Mouse (Mus musculus): Measurements from ENCODE around the gene Tbx21.

Tbx21 gene

DNA sequence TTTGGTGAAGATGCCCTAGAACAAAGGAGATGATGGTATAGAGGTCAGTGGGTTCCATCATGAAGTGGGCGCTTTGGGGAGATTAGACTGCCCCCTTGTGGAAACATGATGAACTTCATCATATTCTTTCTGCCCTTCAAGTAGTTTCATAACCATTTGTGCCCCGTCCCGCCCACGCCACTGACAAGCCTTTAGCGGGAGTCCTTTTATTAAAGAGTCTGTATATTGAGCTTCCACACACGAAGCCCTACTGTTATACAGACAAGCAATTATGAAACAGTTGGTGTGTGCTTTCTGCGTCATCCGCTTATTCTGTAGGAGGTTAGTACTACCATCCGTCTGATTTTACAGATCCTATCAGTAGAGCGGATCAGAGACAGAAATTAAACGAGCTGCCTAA, 32.2 kb downstream of the Tbx21 start:
- peak; percentile 55 for DNase-seq

DNA sequence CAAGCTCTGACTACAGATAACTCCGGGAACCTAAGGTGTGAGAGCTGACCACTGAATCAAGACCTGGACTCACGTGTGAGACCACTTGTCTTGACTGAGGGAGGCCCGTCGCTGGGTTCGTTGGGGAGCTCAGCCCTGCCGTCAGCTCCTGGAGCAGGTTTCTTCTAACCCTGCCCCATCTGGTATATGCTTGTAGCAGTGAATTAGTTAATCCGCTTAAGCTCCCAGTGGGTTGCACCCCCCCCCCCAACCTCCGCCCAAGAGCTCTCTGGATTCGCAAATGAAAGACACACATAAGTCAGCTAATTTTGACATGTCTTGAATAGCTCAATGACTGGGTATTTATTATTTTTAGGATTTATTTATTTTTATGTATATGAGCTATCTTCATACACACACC, 34.8 kb downstream of the Tbx21 start:
- no peak for DNase-seq

DNA sequence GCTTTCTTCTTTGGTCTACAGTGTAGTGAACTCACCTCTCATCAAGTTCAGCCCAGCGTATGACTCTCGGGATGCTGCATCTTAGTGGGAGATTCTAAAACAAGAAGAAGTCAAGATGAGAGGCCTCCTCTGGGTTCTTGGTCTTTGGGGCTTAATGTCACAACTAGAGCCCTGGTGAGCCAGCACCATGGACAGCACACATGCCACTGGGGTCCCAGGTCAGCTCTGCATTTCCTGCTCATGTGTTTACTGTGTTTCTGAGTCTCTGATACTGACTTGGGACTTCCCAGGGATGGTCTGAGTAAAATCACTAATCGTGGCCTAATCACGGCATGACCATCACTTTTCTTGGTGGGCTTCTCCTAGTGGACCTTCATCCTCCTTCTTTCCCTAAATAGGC, 36.4 kb downstream of the Tbx21 start:
- DNase-seq, result no peak

DNA sequence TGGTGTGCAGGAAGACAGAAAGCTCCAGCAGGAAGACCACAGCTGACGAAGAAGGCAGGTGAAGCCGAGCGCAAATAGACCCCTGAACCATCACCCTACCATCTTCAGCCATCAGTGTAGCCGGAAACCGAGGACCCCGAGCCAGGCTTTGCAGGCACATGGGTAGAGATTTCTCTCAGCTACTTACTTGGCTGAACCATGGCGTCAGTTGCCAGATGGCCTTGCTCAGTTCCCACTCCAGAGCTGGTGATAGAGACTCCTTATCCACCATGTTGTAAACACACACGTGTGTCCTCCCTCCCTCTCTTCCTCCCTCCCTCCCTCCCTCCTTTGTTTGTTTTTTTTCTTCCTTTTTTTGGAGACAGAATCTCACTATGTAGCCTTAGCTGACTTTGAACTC, 40.9 kb downstream of the Tbx21 start:
- DNase-seq, result no peak

DNA sequence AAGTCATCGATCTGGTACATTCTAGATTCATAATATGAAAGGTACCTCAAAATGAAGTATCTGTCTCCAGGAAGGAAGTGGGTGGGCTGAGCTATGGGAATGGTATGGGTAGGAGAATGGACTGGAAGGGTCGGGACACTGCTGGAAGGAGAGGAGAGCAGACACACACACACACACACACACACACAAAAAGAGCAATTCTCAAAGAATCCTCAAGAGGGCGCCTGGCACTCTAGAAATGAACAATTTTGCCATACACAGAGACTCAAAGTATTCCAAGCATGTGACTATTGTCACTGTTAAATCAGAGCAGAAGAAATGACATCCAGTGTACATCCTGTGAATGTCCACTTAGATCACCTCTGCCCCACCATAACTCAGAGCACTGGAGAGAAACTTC, 42.6 kb downstream of the Tbx21 start:
- DNase-seq, result peak; percentile 27

DNA sequence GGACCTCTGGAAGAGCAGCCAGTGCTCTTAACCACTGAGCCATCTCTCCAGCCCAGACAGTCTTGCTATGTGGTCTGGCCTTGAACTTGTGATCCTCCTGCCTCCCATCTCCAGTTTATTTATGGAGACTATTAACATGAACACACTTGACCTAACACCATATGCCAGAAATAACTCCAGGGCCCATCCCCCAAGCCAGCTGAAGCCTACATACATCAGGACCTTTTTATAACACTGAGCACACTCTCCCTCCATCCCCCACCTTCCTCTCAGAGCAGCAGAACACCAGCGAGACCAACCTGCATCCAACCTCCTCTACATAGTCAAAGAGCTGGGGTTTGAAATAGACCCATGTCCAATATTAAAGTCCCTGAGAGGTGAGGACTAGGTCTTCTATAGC, 44.0 kb downstream of the Tbx21 start:
- DNase-seq, result no peak

DNA sequence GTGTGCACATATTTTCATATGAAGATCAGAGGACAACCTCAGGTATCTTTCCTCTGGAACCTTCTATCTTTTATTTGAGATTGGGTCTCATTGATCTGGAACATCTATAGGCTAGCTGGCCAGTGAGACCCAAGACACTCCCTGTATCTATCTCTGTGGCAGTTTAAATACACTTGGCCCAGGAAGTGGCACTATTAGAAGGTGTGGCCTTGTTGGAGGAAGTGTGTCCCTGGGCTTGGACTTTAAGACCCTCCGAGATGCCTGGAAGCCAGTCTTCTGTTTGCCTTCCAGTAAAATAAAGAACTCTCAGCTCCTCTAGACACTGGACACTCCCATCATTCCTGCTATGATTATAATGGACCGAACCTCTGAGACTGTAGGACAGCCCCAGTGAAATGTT, 45.4 kb downstream of the Tbx21 start:
- no peak for DNase-seq

DNA sequence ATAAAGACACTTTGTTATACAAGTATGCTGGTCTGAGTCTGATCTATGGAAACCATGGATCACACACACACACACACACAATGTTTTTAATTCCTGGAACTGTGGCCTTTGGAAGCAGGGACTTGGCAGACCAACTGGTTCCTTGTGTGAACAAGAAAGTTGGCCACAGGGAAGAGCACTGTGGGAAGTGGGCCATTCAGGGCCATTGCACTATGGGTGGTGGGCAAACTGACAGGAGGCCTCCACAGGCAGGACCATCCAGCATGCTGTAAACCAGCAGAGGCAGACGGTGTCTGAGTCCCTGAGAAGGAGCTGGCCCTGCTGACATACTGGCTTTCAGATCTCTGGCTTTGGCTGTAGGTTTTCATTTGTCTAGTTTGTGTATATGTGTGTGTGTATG, 45.8 kb downstream of the Tbx21 start:
- DNase-seq, result peak; percentile 19

DNA sequence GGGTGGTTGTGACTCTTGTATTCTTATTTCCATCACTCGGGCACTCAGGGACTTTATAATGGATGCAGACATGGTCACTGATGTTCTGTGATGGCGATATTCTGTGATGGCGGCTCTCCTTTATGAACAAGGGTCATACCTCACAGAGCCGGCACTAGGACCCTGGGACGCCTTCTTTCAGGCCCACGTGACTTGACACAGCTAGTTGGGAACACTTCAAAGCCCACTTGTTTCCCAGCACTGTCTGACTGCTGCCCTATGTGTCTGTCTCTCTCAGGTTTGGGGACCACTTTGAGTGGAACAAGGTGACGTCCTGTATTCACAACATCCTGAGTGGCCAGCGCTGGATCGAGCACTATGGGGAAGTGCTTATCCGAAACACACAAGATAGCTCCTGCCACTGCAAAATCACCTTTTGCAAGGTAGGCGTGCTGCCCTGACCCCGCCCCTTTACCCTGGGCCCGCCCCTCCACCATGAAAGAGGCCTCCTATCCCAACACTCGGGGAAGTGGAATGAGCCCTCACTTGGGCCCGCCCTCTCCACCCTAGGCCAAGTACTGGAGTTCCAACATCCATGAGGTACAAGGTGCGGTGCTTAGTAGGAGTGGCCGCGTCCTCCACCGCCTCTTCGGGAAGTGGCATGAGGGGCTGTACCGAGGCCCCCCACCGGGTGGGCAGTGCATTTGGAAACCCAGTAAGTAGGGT, 48.3 kb downstream of the Tbx21 start:
- DNase-seq, result no peak

DNA sequence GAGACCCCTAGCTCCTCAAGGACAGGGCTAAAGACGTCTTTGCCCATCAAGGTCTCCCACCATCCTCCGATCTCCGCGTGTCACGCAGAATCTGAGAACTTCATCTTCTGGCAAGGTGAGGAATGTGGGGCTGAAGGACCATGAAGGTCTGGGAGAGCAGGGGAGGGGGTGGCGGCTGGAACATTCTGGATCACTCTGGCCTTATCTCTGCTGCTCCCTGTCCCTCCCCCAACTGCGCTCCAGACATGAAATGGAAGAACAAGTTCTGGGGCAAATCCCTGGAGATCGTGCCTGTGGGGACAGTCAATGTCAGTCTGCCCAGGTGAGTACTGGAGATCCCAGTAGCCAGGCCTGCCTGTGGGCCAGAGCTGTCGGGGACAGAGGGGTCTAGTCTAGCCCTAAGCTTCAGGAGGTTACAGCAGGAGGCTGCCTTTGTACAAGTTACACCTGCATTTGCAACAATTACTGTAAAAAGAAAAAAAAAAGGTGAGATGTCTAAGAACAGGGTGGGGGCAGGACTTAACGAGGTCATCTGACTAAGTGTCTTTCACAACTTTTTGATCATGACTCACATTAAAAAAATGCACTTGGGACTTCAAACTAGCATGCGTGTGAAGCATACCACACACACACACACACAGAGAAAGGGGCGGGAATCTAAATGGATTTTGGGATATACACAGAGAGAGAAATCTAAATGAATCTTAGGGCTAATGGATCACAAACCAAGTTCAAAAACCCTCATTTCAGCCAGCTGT, 49.4 kb downstream of the Tbx21 start:
- no peak for DNase-seq

DNA sequence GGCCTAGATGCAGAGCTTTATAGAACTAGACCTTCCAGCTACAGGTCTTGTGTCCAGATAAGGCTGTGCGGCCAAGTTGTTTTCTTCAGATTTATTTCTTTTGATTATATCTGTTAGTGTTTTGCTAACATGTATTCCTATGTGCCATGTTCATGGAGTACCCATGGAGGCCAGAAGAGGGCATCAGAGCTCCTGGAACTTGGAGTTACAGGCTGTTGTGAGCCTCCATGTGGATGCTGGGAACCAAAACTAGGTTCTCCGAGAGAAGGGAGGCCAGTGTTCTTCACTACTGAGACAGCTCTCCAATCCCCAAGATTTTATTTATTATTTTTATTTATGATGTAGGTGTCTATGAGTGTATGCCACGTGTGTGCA, 51.2 kb downstream of the Tbx21 start:
- DNase-seq, result no peak

DNA sequence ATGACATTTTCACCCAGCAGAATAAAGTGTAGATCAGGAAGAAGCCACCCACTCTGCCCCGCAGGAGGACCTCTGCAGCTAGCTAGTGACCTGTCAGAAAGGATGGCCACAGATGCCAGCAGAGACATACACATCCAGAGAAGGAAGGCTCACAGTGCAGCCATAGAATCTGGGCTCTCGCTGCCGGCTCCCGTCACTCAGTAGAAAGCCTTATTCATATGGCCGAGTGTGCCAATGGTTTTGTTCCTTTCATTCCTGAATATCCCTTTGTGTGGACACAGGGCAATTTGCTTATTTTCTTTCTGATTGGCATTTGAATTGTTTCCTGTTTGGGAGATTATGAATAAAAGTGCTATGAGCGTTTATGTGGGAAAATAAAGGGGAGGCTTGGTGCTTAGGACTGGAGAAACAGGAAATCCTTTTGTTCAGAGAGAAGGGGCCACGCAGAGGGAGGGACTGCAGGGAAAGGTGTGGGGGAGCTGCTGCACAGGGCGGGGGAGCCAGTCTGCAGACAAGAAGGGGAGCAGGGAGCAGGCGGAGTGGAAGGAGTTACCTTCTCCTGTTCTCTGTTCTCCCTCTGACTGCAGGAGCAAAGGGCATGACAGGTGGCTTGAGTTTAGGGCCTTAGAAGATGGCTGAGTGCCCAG, 51.7 kb downstream of the Tbx21 start:
- peak; percentile 12 for DNase-seq

DNA sequence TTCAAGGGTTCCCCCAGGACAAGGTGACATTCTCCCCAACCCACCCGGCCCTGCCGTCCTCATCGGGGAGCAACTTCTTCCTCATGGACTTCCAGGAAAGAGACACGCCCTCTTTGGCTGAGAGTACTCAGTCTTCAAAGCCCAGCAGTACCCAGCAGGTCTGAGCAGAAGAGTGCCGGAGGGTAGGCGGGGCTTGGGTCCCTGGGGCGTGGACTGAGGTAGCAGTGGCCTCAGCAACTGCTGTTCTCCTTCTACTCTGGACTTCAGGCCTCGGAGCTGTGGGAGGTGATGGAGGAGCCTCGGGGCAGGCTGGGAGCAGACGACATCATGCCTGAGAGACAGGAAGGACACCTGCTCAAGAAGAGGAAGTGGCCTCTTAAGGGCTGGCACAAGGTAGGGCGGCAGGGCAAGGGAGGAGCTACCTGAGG, 62.9 kb downstream of the Tbx21 start:
- DNase-seq, result peak; percentile 50

DNA sequence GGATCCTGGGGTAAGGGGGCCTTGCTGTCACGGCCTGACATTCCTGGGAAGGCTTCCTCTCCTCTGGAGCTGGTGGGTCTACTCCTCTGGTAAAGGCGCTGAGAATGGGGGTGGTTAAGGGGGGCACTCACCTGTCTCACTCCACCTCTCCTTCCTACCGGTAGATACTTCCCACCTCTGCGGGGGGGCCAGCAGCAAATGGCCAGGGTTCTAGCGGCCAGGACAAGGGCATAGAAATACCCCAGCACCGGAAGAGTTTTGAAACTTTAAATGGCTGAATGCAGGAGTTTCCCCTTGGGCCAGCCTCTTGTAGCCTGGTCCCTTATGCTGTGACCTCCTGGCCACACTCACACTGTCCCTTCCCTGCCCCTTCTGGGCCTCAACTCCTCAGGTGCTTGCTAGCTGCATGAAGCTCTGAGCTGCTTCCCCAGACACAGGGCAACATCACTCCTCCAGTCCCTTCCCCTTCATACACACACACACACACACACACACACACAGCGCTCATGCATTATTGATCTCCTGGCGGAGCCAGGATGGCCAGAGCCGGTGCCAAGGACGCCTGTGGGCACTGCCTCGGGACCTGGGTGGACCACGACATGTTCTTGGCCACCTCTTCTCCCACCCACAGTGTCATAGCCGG, 64.1 kb downstream of the Tbx21 start:
- DNase-seq, result peak; percentile 41

DNA sequence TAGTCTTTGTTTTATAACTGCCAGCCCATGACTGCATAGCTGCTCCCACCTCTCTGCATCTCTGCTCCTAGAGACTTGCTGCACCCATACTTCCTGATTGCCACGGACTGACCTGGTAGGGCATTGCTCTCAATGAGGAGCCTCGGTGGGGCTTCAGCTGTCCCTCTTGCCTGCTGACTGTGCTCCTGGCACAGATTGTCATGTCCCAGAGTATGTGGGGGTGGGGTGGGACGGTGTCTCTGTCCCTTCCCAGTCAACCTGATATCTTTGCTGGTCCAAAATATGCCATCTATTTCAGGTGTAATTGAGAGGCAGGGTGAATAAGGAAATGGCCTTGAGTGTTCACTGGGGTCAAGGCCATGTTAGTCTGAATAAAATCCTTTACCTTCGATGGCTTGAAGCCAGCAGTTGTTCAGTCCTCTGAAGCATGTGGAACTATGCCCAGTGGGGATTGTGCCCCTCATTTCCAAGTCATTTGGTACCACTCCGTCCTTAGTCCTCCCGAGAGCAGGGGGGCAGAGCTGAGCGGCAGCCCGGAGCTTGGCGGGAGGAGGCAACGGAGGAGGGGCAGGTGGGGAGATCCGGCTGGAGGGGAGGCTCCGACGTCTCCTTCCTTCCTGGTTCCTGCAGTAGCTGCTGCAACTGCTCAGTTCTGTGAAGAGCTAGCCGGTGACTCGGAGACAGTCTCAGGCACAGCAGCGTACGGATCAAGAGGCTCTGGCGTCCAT, 64.8 kb downstream of the Tbx21 start, which contains the start of gene Osbpl7:
TSS of gene Osbpl7 (plus strand) at position 413 of the 728 bp plus-strand sequence.
- DNase-seq, result peak; percentile 83

DNA sequence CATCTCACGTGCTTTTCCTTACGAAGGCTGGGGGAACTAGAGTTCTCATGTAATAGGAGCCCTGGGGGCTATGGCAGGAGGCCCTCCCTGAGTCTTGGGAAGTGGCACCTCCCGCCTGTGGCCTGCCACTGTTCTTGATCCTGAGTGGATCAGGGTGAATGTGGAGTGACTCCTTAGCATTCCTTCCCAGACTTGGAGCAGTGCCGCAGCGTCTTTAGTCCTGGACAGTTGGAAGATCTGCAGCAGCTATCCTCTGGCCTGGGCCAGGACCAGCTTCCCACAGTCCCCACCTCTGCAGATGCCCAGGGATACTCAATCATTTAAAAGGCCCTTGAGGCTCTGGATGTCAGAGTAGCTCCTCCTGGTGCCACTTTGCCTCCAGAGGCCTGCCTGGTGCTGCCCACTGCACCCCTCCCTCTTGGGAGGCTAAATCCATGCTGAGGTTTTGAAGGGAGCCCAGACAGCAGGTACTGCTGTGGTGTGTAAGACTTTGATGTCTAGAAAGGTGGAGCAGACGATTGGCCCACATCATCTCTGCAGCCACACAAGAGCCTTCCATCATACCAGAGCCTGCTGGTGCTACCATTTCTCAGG, 65.5 kb downstream of the Tbx21 start:
- DNase-seq, result peak; percentile 16

DNA sequence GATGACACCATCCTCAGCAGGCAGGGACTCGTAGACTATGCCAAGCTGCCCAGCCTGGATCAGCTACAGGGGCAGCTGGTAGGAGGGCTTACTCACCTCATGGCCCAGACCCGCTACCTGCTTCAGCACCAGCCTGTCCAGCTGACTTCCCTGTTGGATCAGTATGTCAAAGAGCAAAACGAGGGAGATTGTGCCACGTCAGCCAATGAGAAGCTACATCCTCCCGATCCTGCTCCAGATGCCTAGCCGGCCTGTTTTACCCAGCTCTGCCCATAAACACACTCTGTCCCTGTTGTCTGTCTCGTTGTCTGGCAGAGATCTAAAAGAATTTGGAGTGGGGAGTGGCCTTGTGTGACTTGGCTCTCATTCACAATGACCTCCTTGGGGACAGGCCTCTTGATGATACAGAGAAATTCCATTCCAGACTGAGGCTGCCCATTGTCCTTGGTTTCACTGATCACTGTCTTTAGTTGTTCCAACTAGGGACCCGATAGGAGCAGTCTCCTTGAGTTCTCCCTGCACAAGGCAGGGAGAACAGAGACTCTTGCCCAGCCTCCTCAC, 67.0 kb downstream of the Tbx21 start:
- peak; percentile 25 for DNase-seq

All from cerebellum, adult 9-11 months (tissue).